In the genomic region with DNA sequence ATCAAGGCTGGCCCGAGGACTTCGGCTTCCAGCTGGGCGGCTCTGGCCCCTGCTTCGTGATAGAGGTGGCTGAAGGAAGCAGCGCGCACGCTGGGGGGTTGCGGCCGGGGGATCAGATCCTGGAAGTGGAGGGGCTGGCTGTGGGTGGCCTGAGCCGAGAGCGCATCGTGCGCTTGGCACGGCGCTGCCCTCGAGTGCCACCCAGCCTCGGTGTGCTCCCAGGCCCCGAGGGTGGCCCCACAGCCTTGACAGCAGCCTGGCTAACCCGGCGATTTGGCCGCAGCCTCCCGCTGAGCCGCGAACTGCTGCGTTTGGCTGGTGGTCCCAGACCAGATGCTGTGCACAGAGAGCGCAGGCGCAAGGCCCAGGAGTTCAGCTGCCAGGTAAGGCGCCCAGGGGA, we compare ENCODE assay signal across 12 mouse cellular contexts. TPM values are rescaled to one million over a fixed set of nuclear protein-coding genes. Genes with fewer than 3 reads are reported as not detected.
DNase-seq lines count a peak whose midpoint lies in the region; ATAC-seq and TF ChIP-seq lines count a peak whose summit lies in the region.
"Had no signal": no experiment of that assay in that cellular context is flagged by ENCODE, and none has a peak within 500 bp of the region (broad histone marks: within the 10 kb centered on the region; RNA-seq: fewer than 3 reads in every experiment).

No protein-coding gene starts in this region.

- peak overlapping the region; percentile 12 for H3K4me3 ChIP-seq in heart, postnatal 0 days (ENCODE audit: low read depth, low read length)
- H3K4me3 ChIP-seq in hindbrain, embryonic 13.5 days, result peak overlapping the region; percentile 23
- peak overlapping the region; percentile 18; the same call in 1 of the 2 replicates for H3K4me3 ChIP-seq in midbrain, postnatal 0 days (ENCODE audit: low read depth, low read length)

- H3K4me1 ChIP-seq in heart, postnatal 0 days (ENCODE audit: control insufficient read depth, insufficient read depth), result 0 out of 2 replicates have a peak, but pooled peaks cover 4% of the 10 kb centered on the region
- peaks cover 6% of the 10 kb centered on the region for H3K4me1 ChIP-seq in hindbrain, embryonic 13.5 days (replicated peaks)
- no peaks in the 10 kb centered on the region for H3K4me1 ChIP-seq in midbrain, postnatal 0 days (ENCODE audit: insufficient read depth, low read length)

- H3K9ac ChIP-seq in heart, postnatal 0 days (replicated peaks; ENCODE audit: low read depth, low read length), result no peak overlapping the region
- H3K9ac ChIP-seq in hindbrain, embryonic 13.5 days, result peak overlapping the region; percentile 55; the same call in 1 of the 2 replicates
- peak overlapping the region; percentile 46; the same call in 1 of the 2 replicates for H3K9ac ChIP-seq in midbrain, postnatal 0 days (replicated peaks; ENCODE audit: low read length, poor library complexity, severe bottlenecking)

- peak overlapping the region; percentile 22 for H3K4me2 ChIP-seq in heart, postnatal 0 days (ENCODE audit: low read depth, low read length)
- peak overlapping the region; percentile 44 for H3K4me2 ChIP-seq in hindbrain, embryonic 13.5 days
- H3K4me2 ChIP-seq in midbrain, postnatal 0 days (ENCODE audit: low read depth, low read length, poor library complexity, severe bottlenecking), result peak overlapping the region; percentile 41

- 4% methylated on average over 25 of the region's 28 CpGs for WGBS in heart, postnatal 0 days
- WGBS in hindbrain, embryonic 13.5 days, result 6% methylated on average over 27 of the region's 28 CpGs
- 4% methylated on average over 27 of the region's 28 CpGs for WGBS in midbrain, postnatal 0 days

- DNase-seq in heart, postnatal 0 days (ENCODE audit: low spot score), result no peak
- no peak for DNase-seq in heart, postnatal 4 days
- peak; percentile 14 for DNase-seq in embryo, embryonic 9.5 days (ENCODE audit: extremely low spot score)
- DNase-seq in midbrain, postnatal 0 days (ENCODE audit: low spot score), result no peak
- no peak for DNase-seq in c-Kit-positive CD71-positive TER-119-positive erythroid progenitor cells, embryonic 14.5 days (ENCODE audit: low spot score)
- DNase-seq in right cerebral cortex, postnatal 25 days, result no peak
- DNase-seq in cerebellum, postnatal 36 days, result no peak
- DNase-seq: cerebellum, adult 18-20 months; kidney, adult 18-20 months had no signal

- H3K27ac ChIP-seq in heart, postnatal 0 days (ENCODE audit: low read depth), result no peak overlapping the region
- no peak overlapping the region for H3K27ac ChIP-seq in hindbrain, embryonic 13.5 days
- no peak overlapping the region for H3K27ac ChIP-seq in midbrain, postnatal 0 days (ENCODE audit: low read depth, low read length)
- H3K27ac ChIP-seq: macrophage had no signal

- no peak for TF ChIP-seq CTCF in heart, postnatal 0 days (IDR thresholded peaks at IDR 0.05; ENCODE audit: low read depth)
- TF ChIP-seq CTCF in midbrain, postnatal 0 days (IDR thresholded peaks at IDR 0.05), result no peak

- H3K36me3 ChIP-seq in heart, postnatal 0 days (replicated peaks; ENCODE audit: control insufficient read depth, insufficient read depth, low read length), result no peaks in the 10 kb centered on the region
- no peaks in the 10 kb centered on the region for H3K36me3 ChIP-seq in hindbrain, embryonic 13.5 days
- no peaks in the 10 kb centered on the region for H3K36me3 ChIP-seq in midbrain, postnatal 0 days (ENCODE audit: insufficient read depth, low read length)
- H3K36me3 ChIP-seq: G1E had no signal

- H3K27me3 ChIP-seq in heart, postnatal 0 days (ENCODE audit: control insufficient read depth, insufficient read depth, low read length), result peaks cover 40% of the 10 kb centered on the region
- peaks cover 49% of the 10 kb centered on the region for H3K27me3 ChIP-seq in hindbrain, embryonic 13.5 days
- peaks cover 9% of the 10 kb centered on the region; the same call in 1 of the 2 replicates for H3K27me3 ChIP-seq in midbrain, postnatal 0 days (ENCODE audit: insufficient read depth, low read length)

- H3K9me3 ChIP-seq in heart, postnatal 0 days (replicated peaks; ENCODE audit: control insufficient read depth, low read length), result peaks cover 3% of the 10 kb centered on the region; the same call in 1 of the 2 replicates
- H3K9me3 ChIP-seq in hindbrain, embryonic 13.5 days, result peaks cover 3% of the 10 kb centered on the region; the same call in 1 of the 2 replicates
- H3K9me3 ChIP-seq in midbrain, postnatal 0 days (ENCODE audit: low read length), result 0 out of 2 replicates have a peak, but pooled peaks cover 1% of the 10 kb centered on the region

- TF ChIP-seq EP300 in heart, postnatal 0 days (IDR thresholded peaks at IDR 0.05; ENCODE audit: low read depth), result no peak

- ATAC-seq in heart, postnatal 0 days (ENCODE audit: insufficient read depth, low read depth), result no peak
- ATAC-seq in hindbrain, embryonic 13.5 days (ENCODE audit: low FRiP score), result no peak
- no peak for ATAC-seq in midbrain, postnatal 0 days (ENCODE audit: low FRiP score)

RNA-seq across cellular contexts. Expression of a gene that starts 0.4 kb away (rescaled TPM):
- not detected in 2 replicates for total RNA-seq in heart, postnatal 0 days (2014; rRNA removed; ENCODE audit: low replicate concordance)
- polyA plus RNA-seq in heart, postnatal 0 days (2015; fragmentation: Nextera tagmentation; extraction: Ambion mirVana), result not detected in 2 replicates
- total RNA-seq in heart, postnatal 4 days (2021), result under 1 TPM in 1 of 2 experiments, not detected in 1; 0.07 TPM
- polyA plus RNA-seq in hindbrain, embryonic 13.5 days (2015; fragmentation: Nextera tagmentation; extraction: Ambion mirVana), result 0.45 and 0.47 TPM in 2 replicates
- total RNA-seq in midbrain, postnatal 0 days (2014; rRNA removed), result 2.3 and 2.8 TPM in 2 replicates
- 0.33 and 0.60 TPM in 2 replicates for polyA plus RNA-seq in midbrain, postnatal 0 days (2015; fragmentation: Nextera tagmentation; extraction: Ambion mirVana)
- polyA plus RNA-seq: G1E, macrophage had no signal

RNA-seq across cellular contexts. Expression of a gene that starts 28.5 kb away (rescaled TPM):
- 56.0 and 104 TPM in 2 replicates for total RNA-seq in heart, postnatal 0 days (2014; rRNA removed; ENCODE audit: low replicate concordance)
- 58.5 and 63.3 TPM in 2 replicates for polyA plus RNA-seq in heart, postnatal 0 days (2015; fragmentation: Nextera tagmentation; extraction: Ambion mirVana)
- total RNA-seq in heart, postnatal 4 days (2021), result 10 to 100 TPM; 35.6 to 37.3 TPM
- polyA plus RNA-seq in hindbrain, embryonic 13.5 days (2015; fragmentation: Nextera tagmentation; extraction: Ambion mirVana), result 75.4 and 82.7 TPM in 2 replicates
- 70.8 and 93.0 TPM in 2 replicates for total RNA-seq in midbrain, postnatal 0 days (2014; rRNA removed)
- 94.5 and 96.9 TPM in 2 replicates for polyA plus RNA-seq in midbrain, postnatal 0 days (2015; fragmentation: Nextera tagmentation; extraction: Ambion mirVana)

RNA-seq across cellular contexts. Expression of a gene that starts 42.4 kb away (rescaled TPM):
- total RNA-seq in heart, postnatal 0 days (2014; rRNA removed; ENCODE audit: low replicate concordance), result 34.3 and 45.3 TPM in 2 replicates
- 15.4 and 15.8 TPM in 2 replicates for polyA plus RNA-seq in heart, postnatal 0 days (2015; fragmentation: Nextera tagmentation; extraction: Ambion mirVana)
- total RNA-seq in heart, postnatal 4 days (2021), result 10 to 100 TPM; 21.8 to 22.6 TPM
- 34.8 and 36.2 TPM in 2 replicates for polyA plus RNA-seq in hindbrain, embryonic 13.5 days (2015; fragmentation: Nextera tagmentation; extraction: Ambion mirVana)
- 28.9 and 34.0 TPM in 2 replicates for total RNA-seq in midbrain, postnatal 0 days (2014; rRNA removed)
- polyA plus RNA-seq in midbrain, postnatal 0 days (2015; fragmentation: Nextera tagmentation; extraction: Ambion mirVana), result 18.3 and 19.6 TPM in 2 replicates

RNA-seq across cellular contexts. Expression of a gene that starts 46.1 kb away (rescaled TPM):
- total RNA-seq in heart, postnatal 0 days (2014; rRNA removed; ENCODE audit: low replicate concordance), result 126 and 128 TPM in 2 replicates
- 154 and 170 TPM in 2 replicates for polyA plus RNA-seq in heart, postnatal 0 days (2015; fragmentation: Nextera tagmentation; extraction: Ambion mirVana)
- total RNA-seq in heart, postnatal 4 days (2021), result 100 to 1,000 TPM; 118 to 122 TPM
- 150 TPM in 2 replicates for polyA plus RNA-seq in hindbrain, embryonic 13.5 days (2015; fragmentation: Nextera tagmentation; extraction: Ambion mirVana)
- total RNA-seq in midbrain, postnatal 0 days (2014; rRNA removed), result 82.4 and 97.3 TPM in 2 replicates
- 128 and 138 TPM in 2 replicates for polyA plus RNA-seq in midbrain, postnatal 0 days (2015; fragmentation: Nextera tagmentation; extraction: Ambion mirVana)
